Mouse (Mus musculus) lung, postnatal 0 days (tissue): ENCODE data around the gene Nup93. TPM values are rescaled to one million over a fixed set of nuclear protein-coding genes. Genes with fewer than 3 reads are reported as not detected.

Experiments used
- ATAC-seq: fragments of 200-750 bp; cut with Nextera tagmentation; 2 replicates; pipeline ENCODE4 v1.8.0; 2017; ENCODE audit warnings: moderate library complexity
- DNase-seq: peaks from one replicate; pipeline ENCODE4 v3.0.0-alpha.2; 2016; ENCODE audit warnings: low spot score
- H3K27ac ChIP-seq: fragments of 300-500 bp; sonication (generic); 2 replicates; pipeline ENCODE4 v1.5.1; 2014; ENCODE audit warnings: antibody characterized with exemption, mild to moderate bottlenecking, low read length, mixed read lengths
- H3K27me3 ChIP-seq: fragments of 300-500 bp; sonication (generic); replicated peaks from 2 replicates; pipeline ENCODE4 v1.6.1; 2014; ENCODE audit warnings: low read length, mixed read lengths; ENCODE audit not compliant: insufficient read depth
- H3K36me3 ChIP-seq: fragments of 300-500 bp; sonication (generic); 2 replicates; pipeline ENCODE4 v1.6.1; 2014; ENCODE audit warnings: low read length, mixed read lengths; ENCODE audit not compliant: insufficient read depth
- H3K4me1 ChIP-seq: fragments of 300-500 bp; sonication (generic); 2 replicates; pipeline ENCODE4 v1.6.1; 2014; ENCODE audit warnings: antibody characterized with exemption, low read depth, low read length, mixed read lengths; ENCODE audit not compliant: insufficient read depth
- H3K4me2 ChIP-seq: fragments of 300-500 bp; sonication (generic); replicated peaks from 2 replicates; pipeline ENCODE4 v1.6.1; 2014; ENCODE audit warnings: low read depth, mild to moderate bottlenecking, low read length, moderate library complexity, mixed read lengths
- H3K4me3 ChIP-seq: fragments of 300-500 bp; sonication (generic); 2 replicates; pipeline ENCODE4 v1.5.1; 2014; ENCODE audit warnings: low read depth, low read length
- H3K9ac ChIP-seq: fragments of 300-500 bp; sonication (generic); replicated peaks from 2 replicates; pipeline ENCODE4 v1.6.1; 2014; ENCODE audit warnings: low read depth, mild to moderate bottlenecking
- H3K9me3 ChIP-seq: fragments of 300-500 bp; sonication (generic); 2 replicates; pipeline ENCODE4 v1.6.1; 2016; ENCODE audit warnings: low read length, mixed read lengths
- CTCF ChIP-seq: IDR thresholded peaks from 2 replicates; pipeline ENCODE4 v1.5.1; 2016; ENCODE audit warnings: antibody characterized with exemption, mild to moderate bottlenecking
- EP300 ChIP-seq: IDR thresholded peaks from 2 replicates; pipeline ENCODE4 v1.6.1; 2016; ENCODE audit warnings: antibody characterized with exemption, mild to moderate bottlenecking, control low read depth
- WGBS: fragments of 180-500 bp; shearing (Covaris S2); extraction: QIAGEN DNeasy Blood & Tissue Kit; methylation state at CpG from one replicate; pipeline ENCODE4 v1.1.7; 2014; 5-methylcytosine and 5-hydroxymethylcytosine counted together
- polyA plus RNA-seq: library from polyadenylated mRNA; unstranded; fragments of >200 nt; fragmentation: Nextera tagmentation; extraction: Ambion mirVana; gene quantifications from 2 replicates; pipeline ENCODE4 v1.2.1, GENCODE M21; 2015

Gene Nup93
- polyA plus RNA-seq, 1 experiment from 2014 or later: 26.7 TPM

DNA sequence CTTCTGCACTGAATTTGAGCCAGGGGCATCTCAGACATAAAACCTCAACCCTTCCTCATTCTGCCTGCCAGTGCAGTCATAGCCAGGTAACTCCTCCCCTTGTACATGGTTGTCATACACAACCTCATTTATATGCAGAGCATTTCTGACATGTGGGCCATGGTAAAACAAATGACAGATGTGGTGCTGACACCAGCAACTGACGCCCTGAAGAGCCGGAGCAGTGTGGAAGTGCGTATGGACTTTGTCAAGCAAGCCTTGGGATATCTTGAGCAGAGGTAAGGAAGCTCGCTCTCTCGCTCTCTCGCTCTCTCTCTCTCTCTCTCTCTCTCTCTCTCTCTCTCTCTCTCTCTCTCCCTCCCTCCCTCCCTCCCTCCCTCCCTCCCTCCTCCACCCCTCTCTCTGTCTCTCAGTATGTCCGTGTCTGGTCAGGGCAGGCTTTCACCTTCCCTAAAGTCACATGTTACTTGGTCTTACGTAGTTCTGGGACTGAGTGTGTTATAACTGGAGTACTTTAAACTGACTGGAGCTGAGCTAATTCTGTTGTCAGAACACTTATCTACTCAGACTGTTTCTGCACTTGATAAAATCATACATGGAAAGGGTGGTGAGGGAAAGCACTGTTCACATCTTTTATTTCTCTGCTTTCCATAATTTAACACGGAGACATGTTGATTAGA is 82.1 kb downstream of the Nup93 start:
- Histone ChIP-seq H3K27ac (peak overlapping the region; percentile 77), H3K9me3 (no peaks in the 10 kb centered on the region), H3K4me2 (no peak overlapping the region), H3K4me3 (no peak overlapping the region), H3K36me3 (no peaks in the 10 kb centered on the region), H3K4me1 (peaks cover 5% of the 10 kb centered on the region; the same call in 1 of the 2 replicates), H3K9ac (0 out of 2 replicates have a peak overlapping the region, but pooled peaks have one; percentile 8), H3K27me3 (no peaks in the 10 kb centered on the region)
- peak; percentile 79 for DNase-seq
- ATAC-seq: peak; percentile 73
- WGBS: 51% methylated on average over 9 of the region's 9 CpGs
- TF ChIP-seq CTCF: no peak
- 0 out of 2 replicates have a peak, but pooled peaks have one; percentile 45 for TF ChIP-seq EP300

DNA sequence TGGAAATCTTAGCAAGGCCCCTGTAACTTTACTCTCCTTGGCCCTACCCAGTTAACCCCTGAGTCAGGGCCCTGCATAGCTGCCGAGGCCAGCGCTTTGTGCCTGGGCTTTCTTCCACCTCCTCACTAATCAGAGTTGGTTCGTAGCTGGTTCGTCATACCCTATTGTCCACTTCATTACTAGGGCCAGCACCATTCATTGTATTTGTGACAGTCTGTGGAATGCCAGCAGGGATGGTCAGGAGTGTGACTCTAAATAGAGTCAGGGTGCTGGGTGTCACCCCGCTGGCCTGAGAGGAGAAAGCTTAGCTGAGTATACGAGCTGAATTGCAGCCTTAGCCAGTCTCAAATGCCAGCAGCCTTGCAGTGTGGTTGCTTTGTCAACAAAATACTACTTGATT is 82.7 kb downstream of the Nup93 start:
- DNase-seq (no peak), ATAC-seq (no peak)

DNA sequence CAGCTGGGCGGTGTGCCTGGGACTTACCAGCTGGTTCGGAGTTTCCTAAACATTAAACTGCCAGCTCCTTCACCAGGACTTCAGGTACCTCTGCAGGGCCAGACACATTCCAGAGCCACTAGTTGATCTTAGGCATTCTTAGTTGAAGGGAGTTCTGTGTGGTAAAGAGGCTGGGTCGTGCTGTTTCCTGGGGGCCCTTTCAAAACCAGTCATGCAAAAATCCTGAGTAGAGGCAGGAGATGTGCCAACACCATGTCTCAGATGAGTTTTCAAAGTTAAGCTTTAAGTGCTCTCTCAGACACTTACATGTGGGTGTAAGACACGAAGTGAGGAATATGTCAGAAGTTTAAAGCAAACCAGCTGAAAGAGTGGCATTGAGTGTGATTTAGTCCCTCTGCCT is 86.4 kb downstream of the Nup93 start:
- Histone ChIP-seq H3K27me3 (no peaks in the 10 kb centered on the region), H3K4me2 (no peak overlapping the region), H3K9me3 (no peaks in the 10 kb centered on the region), H3K9ac (no peak overlapping the region), H3K4me1 (peaks cover 8% of the 10 kb centered on the region; the same call in 1 of the 2 replicates), H3K4me3 (no peak overlapping the region), H3K36me3 (no peaks in the 10 kb centered on the region), H3K27ac (peak overlapping the region; percentile 71; the same call in 1 of the 2 replicates)
- peak; percentile 80 for ATAC-seq
- WGBS: 65% methylated on average over 4 of the region's 4 CpGs
- peak; percentile 53; the same call in 1 of the 2 replicates for TF ChIP-seq EP300
- TF ChIP-seq CTCF: no peak
- peak; percentile 74 for DNase-seq

More for the DNA sequence above, 82.7 kb downstream of the Nup93 start:
- no peaks in the 10 kb centered on the region for H3K36me3 ChIP-seq
- TF ChIP-seq EP300 (no peak), CTCF (no peak)
- peak overlapping the region; percentile 77 for H3K27ac ChIP-seq
- H3K9me3 ChIP-seq: no peaks in the 10 kb centered on the region
- no peak overlapping the region for H3K4me3 ChIP-seq
- peaks cover 8% of the 10 kb centered on the region; the same call in 1 of the 2 replicates for H3K4me1 ChIP-seq
- H3K9ac ChIP-seq: 0 out of 2 replicates have a peak overlapping the region, but pooled peaks have one; percentile 8
- H3K4me2 ChIP-seq: no peak overlapping the region
- H3K27me3 ChIP-seq: no peaks in the 10 kb centered on the region
- WGBS: 56% methylated on average over 6 of the region's 6 CpGs

GRCm38 (mm10) chr8:94304412-94304811 is 90.0 kb downstream of the Nup93 start:
- peaks cover 11% of the 10 kb centered on the region; the same call in 1 of the 2 replicates for H3K4me1 ChIP-seq

GRCm38 (mm10) chr8:94306989-94307513 is 92.7 kb downstream of the Nup93 start:
- no peak overlapping the region for H3K4me3 ChIP-seq
- ATAC-seq: peak; percentile 97
- whole genome bisulfite sequencing: 52% methylated on average over 7 of the region's 7 CpGs

More at GRCm38 (mm10) chr8:94304412-94304811, 90.0 kb downstream of the Nup93 start:
- Histone ChIP-seq H3K36me3 (no peaks in the 10 kb centered on the region), H3K27me3 (no peaks in the 10 kb centered on the region), H3K27ac (no peak overlapping the region), H3K4me3 (no peak overlapping the region), H3K9me3 (no peaks in the 10 kb centered on the region), H3K4me2 (no peak overlapping the region), H3K9ac (no peak overlapping the region)
- no peak for DNase-seq
- TF ChIP-seq EP300: no peak
- TF ChIP-seq CTCF: no peak
- 93% methylated on average over 2 of the region's 2 CpGs for WGBS
- no peak for ATAC-seq

DNA sequence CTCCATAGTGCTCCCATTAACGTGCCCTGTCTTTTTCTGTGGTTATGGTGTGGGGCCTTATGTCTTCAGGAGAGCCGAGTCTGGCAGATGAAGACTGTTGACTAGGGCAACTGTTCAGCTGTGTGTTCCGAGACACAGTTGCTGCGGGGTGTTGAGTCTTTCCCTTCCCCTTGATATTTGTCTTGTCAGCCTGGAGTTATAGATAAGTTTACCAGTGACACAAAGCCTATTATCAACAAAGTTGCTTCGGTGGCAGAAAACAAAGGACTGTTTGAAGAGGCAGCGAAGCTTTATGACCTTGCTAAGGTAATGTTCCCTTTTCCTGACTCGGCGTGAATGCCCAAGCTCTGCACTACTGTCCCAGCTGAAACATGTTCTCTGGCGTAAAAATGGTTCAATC is 93.3 kb downstream of the Nup93 start:
- no peak overlapping the region for H3K9ac ChIP-seq
- 68% methylated on average over 9 of the region's 9 CpGs for WGBS
- TF ChIP-seq EP300: no peak
- no peak for TF ChIP-seq CTCF
- ATAC-seq (no peak), DNase-seq (no peak)
- H3K36me3 ChIP-seq: peaks cover 4% of the 10 kb centered on the region; the same call in 1 of the 2 replicates
- no peak overlapping the region for H3K4me2 ChIP-seq
- H3K4me1 ChIP-seq: 0 out of 2 replicates have a peak, but pooled peaks cover 3% of the 10 kb centered on the region
- no peaks in the 10 kb centered on the region for H3K9me3 ChIP-seq
- peak overlapping the region; percentile 85 for H3K27ac ChIP-seq
- H3K27me3 ChIP-seq: no peaks in the 10 kb centered on the region
- H3K4me3 ChIP-seq: no peak overlapping the region

More at GRCm38 (mm10) chr8:94306989-94307513, 92.7 kb downstream of the Nup93 start:
- no peaks in the 10 kb centered on the region for H3K9me3 ChIP-seq
- H3K9ac ChIP-seq: no peak overlapping the region
- peaks cover 4% of the 10 kb centered on the region; the same call in 1 of the 2 replicates for H3K36me3 ChIP-seq
- peak overlapping the region; percentile 85 for H3K27ac ChIP-seq
- H3K4me2 ChIP-seq: no peak overlapping the region
- DNase-seq: peak; percentile 93
- H3K27me3 ChIP-seq: no peaks in the 10 kb centered on the region
- TF ChIP-seq CTCF: no peak
- TF ChIP-seq EP300: peak; percentile 87
- H3K4me1 ChIP-seq: 0 out of 2 replicates have a peak, but pooled peaks cover 3% of the 10 kb centered on the region
